Mouse (Mus musculus): Measurements from ENCODE around the gene Tspan12.

Gene Tspan12

DNA sequence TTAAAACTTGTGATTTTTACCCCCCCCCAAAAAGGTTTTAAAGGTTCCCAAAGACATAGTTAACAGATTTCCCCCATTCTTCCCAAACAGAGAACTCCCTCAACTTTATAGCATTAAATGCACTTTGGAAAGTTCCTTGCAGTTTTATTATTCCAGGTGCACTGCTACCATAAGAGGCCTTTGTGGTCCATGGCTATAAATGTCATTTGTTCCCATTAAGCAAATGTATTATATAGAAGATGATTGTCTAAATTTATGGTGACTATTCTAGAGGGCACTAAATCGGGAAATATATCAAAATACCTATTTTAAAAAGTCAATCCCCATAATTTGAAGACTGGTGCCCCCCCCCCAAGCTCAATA lies 82.9 kb downstream of the Tspan12 start:
- no peak for DNase-seq (ENCODE audit: low spot score)

DNA sequence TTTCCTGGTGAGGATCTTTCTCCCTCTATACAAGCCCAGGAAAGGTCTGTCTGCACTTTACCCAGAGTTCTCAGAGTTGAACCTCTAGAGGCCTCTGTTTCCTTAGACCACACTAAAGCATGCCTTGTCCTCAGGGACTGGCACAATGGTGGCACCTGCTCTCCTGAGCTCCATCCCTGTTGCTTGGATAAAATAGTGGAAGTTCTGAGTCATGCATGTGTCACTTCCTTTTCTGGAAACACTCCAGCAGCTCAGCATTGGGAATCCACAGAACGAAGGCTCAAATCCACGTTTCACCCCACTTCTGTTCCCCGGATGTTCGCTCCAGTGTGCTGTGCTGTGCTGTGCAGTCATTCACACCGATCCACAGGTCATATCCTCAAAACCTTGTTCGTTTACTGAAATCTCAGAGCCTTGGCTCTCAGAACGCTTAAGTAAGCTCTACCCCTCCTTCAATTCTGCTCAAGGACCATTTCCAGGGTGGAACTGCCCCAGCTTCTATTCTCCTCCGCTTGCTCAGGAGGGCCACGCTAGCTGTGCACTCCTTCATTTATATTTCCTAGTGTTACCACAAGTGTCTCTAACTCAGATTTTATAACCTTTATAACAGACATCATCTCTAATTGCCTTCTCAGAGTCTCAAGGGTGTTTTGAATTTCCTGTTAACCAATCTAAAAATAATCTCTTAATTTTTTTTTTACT lies 83.4 kb downstream of the Tspan12 start:
- no peak for DNase-seq (ENCODE audit: low spot score)

DNA sequence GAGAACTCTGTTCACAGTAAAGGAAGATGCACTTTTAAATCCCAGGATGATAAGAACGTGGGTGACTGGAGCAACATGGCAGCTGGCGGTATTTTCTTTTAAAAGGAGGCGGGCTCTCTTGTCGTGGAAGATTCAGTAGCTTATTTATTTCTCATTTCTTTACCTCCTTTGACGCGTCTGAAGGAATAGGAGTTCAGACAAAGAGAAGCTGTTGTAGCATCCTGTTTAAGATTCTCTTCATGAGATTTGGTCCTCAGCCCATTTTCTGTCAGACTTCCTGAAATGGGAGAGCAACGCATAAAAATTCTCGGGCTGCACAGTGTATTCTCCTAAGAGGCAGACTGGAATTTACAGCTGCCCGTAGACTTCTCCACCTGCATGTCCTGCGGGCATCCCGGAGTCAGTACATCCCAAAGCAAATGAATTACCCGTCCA lies 84.5 kb downstream of the Tspan12 start:
- no peak for DNase-seq (ENCODE audit: low spot score)

DNA sequence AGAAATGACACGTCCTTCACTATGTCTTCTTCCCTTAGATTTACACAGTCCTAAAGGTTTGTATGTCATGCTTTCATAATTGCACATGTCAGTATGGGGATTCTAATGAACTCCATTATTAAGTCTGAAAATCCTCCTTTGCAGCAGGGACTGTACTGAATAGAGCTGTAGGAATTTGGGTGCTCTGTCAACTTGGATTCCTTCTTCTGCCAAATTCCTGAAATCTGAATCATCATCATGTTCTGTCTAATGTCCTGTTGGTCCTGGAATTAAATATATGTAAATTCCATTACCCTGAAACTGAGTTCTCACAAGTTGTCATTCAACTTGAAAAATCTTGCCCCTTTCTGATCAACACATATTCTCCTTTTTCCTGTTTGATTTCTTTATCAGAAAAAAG lies 104.8 kb downstream of the Tspan12 start:
- DNase-seq (ENCODE audit: low spot score), result no peak

DNA sequence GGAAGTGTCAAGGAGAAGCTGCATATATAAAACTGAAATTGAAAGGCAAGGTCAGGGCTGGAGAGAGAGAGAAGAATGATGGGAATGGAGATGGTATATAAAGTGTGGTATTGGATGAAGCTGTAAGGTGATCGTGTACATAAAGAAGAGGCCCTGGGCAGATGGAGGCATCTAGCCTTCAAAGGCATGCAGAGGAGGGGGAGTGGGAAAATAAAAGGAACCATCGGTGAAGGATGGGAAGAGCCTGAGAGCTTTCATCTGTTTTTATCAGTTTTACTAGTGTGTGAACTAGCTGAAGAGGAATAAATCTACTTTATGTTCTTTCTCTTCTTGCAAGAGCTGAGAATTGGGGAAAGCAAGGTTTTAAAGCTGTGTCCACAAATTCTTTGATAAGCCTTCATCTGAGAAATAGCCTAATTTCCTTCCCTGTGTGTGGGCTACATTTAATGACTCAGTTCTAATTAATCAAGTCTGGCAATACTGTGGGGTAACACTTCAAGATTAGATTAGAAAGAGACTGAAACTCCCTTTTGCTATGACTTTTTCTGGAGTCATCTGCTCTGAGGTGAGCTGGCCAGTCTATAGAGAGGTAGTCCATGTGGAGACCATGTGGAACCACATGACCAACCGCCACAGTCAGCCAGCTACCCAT lies 107.6 kb downstream of the Tspan12 start:
- no peak for DNase-seq (ENCODE audit: low spot score)

DNA sequence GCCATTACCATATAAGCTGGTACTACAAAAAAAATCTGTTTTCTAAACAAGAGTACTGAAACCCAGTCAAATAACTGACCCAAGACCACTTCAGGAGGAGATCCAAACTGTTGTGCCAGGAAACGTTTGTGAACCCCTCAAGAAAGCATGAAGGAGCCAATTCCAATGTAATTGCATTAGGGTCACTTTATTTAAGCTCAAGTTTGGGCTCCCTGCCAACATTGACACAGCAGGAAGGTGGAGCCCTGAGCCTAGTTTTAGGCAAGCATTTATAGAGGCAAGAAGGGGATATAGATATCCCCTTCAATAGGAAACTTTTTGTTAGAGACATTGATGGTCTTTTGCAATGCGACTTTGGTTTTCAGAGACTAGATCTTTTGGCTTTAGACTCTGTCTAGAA lies 111.7 kb downstream of the Tspan12 start:
- DNase-seq (ENCODE audit: low spot score), result no peak

DNA sequence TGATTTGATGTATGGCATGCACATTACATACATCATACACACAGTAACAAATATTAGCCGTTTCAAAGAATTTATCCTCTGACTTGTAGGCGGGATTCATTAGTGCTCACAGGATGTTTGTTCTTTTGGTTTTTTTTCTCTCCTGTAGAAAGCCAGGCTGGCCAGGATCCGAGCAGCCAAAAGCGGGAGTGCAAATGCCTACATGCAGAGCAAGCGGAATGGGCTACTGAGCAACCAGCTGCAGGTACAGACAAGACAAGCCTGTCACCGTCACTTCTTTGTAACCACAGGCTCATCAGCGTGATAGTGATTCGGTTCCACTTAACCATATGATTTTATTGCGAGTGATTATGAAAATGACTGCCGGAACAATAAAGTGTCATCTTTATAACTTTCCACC lies 130.1 kb downstream of the Tspan12 start:
- no peak for DNase-seq (ENCODE audit: low spot score)

All from urinary bladder, postnatal 10 days (tissue).